Mouse (Mus musculus): ENCODE data around the gene 1700016D06Rik.

- no peak for TF ChIP-seq CTCF (IDR thresholded peaks at IDR 0.05; ENCODE audit: borderline replicate concordance, control insufficient read depth, extremely low read depth, insufficient read depth, low read length, poor library complexity)
- no peak for TF ChIP-seq POLR2A (IDR thresholded peaks at IDR 0.05; ENCODE audit: control insufficient read depth, extremely low read depth, insufficient read depth, low read length, poor library complexity)
Observed at GRCm38 (mm10) chr8:11710415-11710814, 9.6 kb upstream of the 1700016D06Rik start.

Measured in thymus, adult 2 months (tissue).